Mouse (Mus musculus) Patski (cell line): ENCODE measurements around the gene Suds3. TPM values are rescaled to one million over a fixed set of nuclear protein-coding genes. Genes with fewer than 3 reads are reported as not detected.

ENCODE experiments used
- ATAC-seq: fragments of 100-300 bp; one replicate; pipeline ENCODE4 v1.8.0; 2021
- CTCF ChIA-PET: fragments of 350-600 bp; sonication (Branson Sonifier 250); formaldehyde crosslinking; loops from one replicate; lab custom pipeline; 2022; ENCODE audit warnings: inconsistent platforms; lab: Charles Lee
- POLR2A ChIA-PET: fragments of 350-600 bp; sonication (Branson Sonifier 250); formaldehyde crosslinking; loops from one replicate; lab custom pipeline; 2022; ENCODE audit warnings: antibody characterized with exemption, inconsistent platforms; lab: Charles Lee
- DNase-seq: peaks from one replicate; pipeline ENCODE4 v3.0.0-alpha.2; 2011; ENCODE audit warnings: low read depth, low spot score
- H3K27me3 ChIP-seq: fragments of 371-371 bp; one replicate; pipeline ENCODE4 v1.5.1; 2021
- CTCF ChIP-seq: fragments of 100-300 bp; IDR thresholded peaks from one replicate; pipeline ENCODE4 v1.5.1; 2021
- in situ Hi-C: fragments of 300-500 bp; cut with MboI; formaldehyde crosslinking; loops from 3 replicates; pipeline ENCODE4 v1.11.1; 2018; ENCODE audit warnings: low pct_unique_long_range_greater_than_20kb, mixed read lengths
- polyA plus RNA-seq: library from polyadenylated mRNA; unstranded; gene quantifications from one replicate; pipeline ENCODE4 v1.2.3, GENCODE M21; 2021

Gene Suds3
- polyA plus RNA-seq, 1 experiment from 2014 or later, result 113 TPM

- no peak for TF ChIP-seq CTCF
- CTCF ChIA-PET, result no interaction called here
- POLR2A ChIA-PET, result no interaction called here
- in situ Hi-C loops, result no loop called here
- no peak for ATAC-seq
- no peak for DNase-seq
- no peaks in the 10 kb centered on the region for H3K27me3 ChIP-seq
These were observed 7.2 kb upstream of the Suds3 start for GRCm38 (mm10) chr5:117123102-117123501.

GRCm38 (mm10) chr5:117121657-117122056 is 5.7 kb upstream of the Suds3 start:
- ATAC-seq, result no peak
- ChIA-PET CTCF (no interaction called here), POLR2A (interaction anchor here (0.8 to 1.3 kb wide), 2 partner anchors 32 to 37 kb away, joined by 3 read pairs; no protein-coding TSS in a partner anchor)
- DNase-seq, result no peak
- TF ChIP-seq CTCF, result no peak
- no peaks in the 10 kb centered on the region for H3K27me3 ChIP-seq
- in situ Hi-C loops, result no loop called here

GRCm38 (mm10) chr5:117120489-117121466 is 4.9 kb upstream of the Suds3 start:
- peak; percentile 0 for ATAC-seq
- DNase-seq, result no peak
- in situ Hi-C loops, result no loop called here
- TF ChIP-seq CTCF, result no peak
- ChIA-PET CTCF (interaction anchor here (0.8 to 1.8 kb wide), 3 partner anchors 25 to 83 kb away, joined by 3 to 4 read pairs (median 4); no protein-coding TSS in a partner anchor), POLR2A (interaction anchor here (0.7 to 1.3 kb wide), 3 partner anchors 32 to 38 kb away, joined by 3 to 4 read pairs (median 3); no protein-coding TSS in a partner anchor)
- no peaks in the 10 kb centered on the region for H3K27me3 ChIP-seq

- in situ Hi-C loops, result loop anchor here (5.0 to 10.0 kb wide), 3 partner anchors 165 to 375 kb away; partner anchors contain the start of gene Pebp1
- ChIA-PET CTCF (interaction anchor here (0.6 to 2.9 kb wide), 7 partner anchors 26 to 185 kb away, joined by 3 to 18 read pairs (median 3); no protein-coding TSS in a partner anchor), POLR2A (interaction anchor here (0.6 to 1.5 kb wide), 6 partner anchors 22 to 187 kb away, joined by 3 to 6 read pairs (median 4); no protein-coding TSS in a partner anchor)
- H3K27me3 ChIP-seq, result no peaks in the 10 kb centered on the region
- ATAC-seq, result peak; percentile 64
- peak; percentile 98 for DNase-seq
- no peak for TF ChIP-seq CTCF
These were observed 4.0 kb upstream of the Suds3 start, which contains the start of gene Taok3 for GRCm38 (mm10) chr5:117119777-117120488. TSS of gene Taok3 (plus strand) at chr5:117120129.

- no peak for TF ChIP-seq CTCF
- no peaks in the 10 kb centered on the region for H3K27me3 ChIP-seq
- POLR2A ChIA-PET, result interaction anchor here (0.6 to 1.5 kb wide), 5 partner anchors 23 to 188 kb away, joined by 3 to 6 read pairs (median 3); no protein-coding TSS in a partner anchor
- ATAC-seq, result no peak
- no peak for DNase-seq
- CTCF ChIA-PET, result interaction anchor here (1.1 to 2.9 kb wide), 7 partner anchors 16 to 187 kb away, joined by 3 to 18 read pairs (median 4); partner anchors contain the start of gene Pebp1
- in situ Hi-C loops, result loop anchor here (5.0 to 10.0 kb wide), 3 partner anchors 166 to 376 kb away; partner anchors contain the start of gene Pebp1
These were observed 2.9 kb upstream of the Suds3 start for GRCm38 (mm10) chr5:117118850-117119249.

- DNase-seq (no peak), ATAC-seq (no peak)
- POLR2A ChIA-PET, result no interaction called here
- in situ Hi-C loops, result loop anchor here (5.0 to 10.0 kb wide), 3 partner anchors 167 to 377 kb away; partner anchors contain the start of gene Pebp1
- H3K27me3 ChIP-seq, result no peaks in the 10 kb centered on the region
- no peak for TF ChIP-seq CTCF
- CTCF ChIA-PET, result interaction anchor here (1.1 to 2.9 kb wide), 4 partner anchors 16 to 187 kb away, joined by 3 to 18 read pairs (median 4); partner anchors contain the start of gene Pebp1
These were observed 2.3 kb upstream of the Suds3 start for GRCm38 (mm10) chr5:117118220-117118619.

GRCm38 (mm10) chr5:117117716-117118115 is 1.8 kb upstream of the Suds3 start:
- ChIA-PET CTCF (interaction anchor here (1.1 to 2.9 kb wide), 4 partner anchors 17 to 188 kb away, joined by 3 to 18 read pairs (median 4); no protein-coding TSS in a partner anchor), POLR2A (interaction anchor here (0.6 kb wide), 1 partner anchor 663 kb away, joined by 3 read pairs; no protein-coding TSS in a partner anchor)
- in situ Hi-C loops, result loop anchor here (5.0 to 10.0 kb wide), 3 partner anchors 167 to 377 kb away; partner anchors contain the start of gene Pebp1
- no peaks in the 10 kb centered on the region for H3K27me3 ChIP-seq
- ATAC-seq (no peak), DNase-seq (no peak)
- no peak for TF ChIP-seq CTCF

- TF ChIP-seq CTCF, result no peak
- ATAC-seq (no peak), DNase-seq (no peak)
- CTCF ChIA-PET, result interaction anchor here (1.6 to 2.9 kb wide), 2 partner anchors 18 to 188 kb away, joined by 3 to 18 read pairs; no protein-coding TSS in a partner anchor
- POLR2A ChIA-PET, result interaction anchor here (0.6 kb wide), 1 partner anchor 663 kb away, joined by 3 read pairs; no protein-coding TSS in a partner anchor
- no peaks in the 10 kb centered on the region for H3K27me3 ChIP-seq
- in situ Hi-C loops, result loop anchor here (5.0 to 10.0 kb wide), 3 partner anchors 168 to 378 kb away; partner anchors contain the start of gene Pebp1
These were observed 1.3 kb upstream of the Suds3 start for GRCm38 (mm10) chr5:117117241-117117640.

GRCm38 (mm10) chr5:117116660-117117059 is 747 bp upstream of the Suds3 start:
- TF ChIP-seq CTCF, result no peak
- no peaks in the 10 kb centered on the region for H3K27me3 ChIP-seq
- DNase-seq (no peak), ATAC-seq (no peak)
- ChIA-PET CTCF (interaction anchor here (1.3 to 2.3 kb wide), 5 partner anchors 19 to 189 kb away, joined by 3 to 22 read pairs (median 3); no protein-coding TSS in a partner anchor), POLR2A (no interaction called here)
- in situ Hi-C loops, result loop anchor here (5.0 to 10.0 kb wide), 3 partner anchors 168 to 378 kb away; partner anchors contain the start of gene Pebp1
